Mouse (Mus musculus) heart, postnatal 4 days (tissue): ENCODE data around the gene Fcf1. TPM values are rescaled to one million over a fixed set of nuclear protein-coding genes. Genes with fewer than 3 reads are reported as not detected.
A peak's percentile ranks its signal among the peaks of the same experiment; 100 is the strongest.

Source experiments
- DNase-seq: peaks from one replicate; pipeline ENCODE4 v3.0.0; 2021
- total RNA-seq, 2 experiments: library from RNA; stranded (reverse); gene quantifications; 2 replicates each; pipeline ENCODE4 v1.2.3; 2021

The Fcf1 gene
- total RNA-seq, 2 experiments from 2014 or later, result 47.9 to 49.5 TPM

- no peak for DNase-seq
These were observed 1.7 kb upstream of the Fcf1 start for GRCm38 (mm10) chr12:84968831-84969655.

DNA sequence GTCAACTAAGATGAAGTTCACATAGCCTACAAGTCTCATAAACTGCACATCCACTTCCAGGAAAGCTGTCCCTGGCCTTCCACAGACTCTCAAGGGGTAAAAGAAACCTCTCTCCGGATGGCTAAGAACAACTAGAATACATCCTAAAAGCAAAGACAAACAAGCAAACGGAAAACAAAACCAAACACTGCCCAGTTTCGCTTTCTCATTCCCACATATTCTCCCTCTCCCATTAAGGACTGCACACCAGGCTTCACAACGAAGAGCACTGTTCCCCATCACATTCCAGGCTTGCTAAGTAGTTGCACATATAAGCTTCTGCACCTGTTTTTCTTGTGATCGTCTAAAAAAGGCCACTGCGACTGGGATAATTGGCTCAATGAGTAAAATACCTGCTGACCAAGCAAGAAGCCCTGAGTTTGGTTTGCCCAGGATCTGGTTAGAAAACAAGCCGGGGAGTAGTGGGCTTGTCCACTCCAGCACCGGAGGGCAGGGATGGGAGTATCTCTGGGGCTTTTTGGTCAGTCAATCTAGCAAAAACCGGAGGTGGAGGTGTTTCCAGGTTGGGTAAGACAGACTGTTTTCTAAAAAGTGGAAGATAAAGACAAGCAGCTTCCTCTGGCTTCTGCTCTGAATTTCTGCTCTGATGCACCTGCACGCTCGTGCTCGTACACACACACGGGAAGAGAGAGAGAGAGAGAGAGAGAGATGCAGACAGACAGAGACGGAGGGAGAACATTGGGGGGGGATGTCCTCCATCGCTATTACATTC is 855 bp upstream of the Fcf1 start:
- no peak for DNase-seq

DNA sequence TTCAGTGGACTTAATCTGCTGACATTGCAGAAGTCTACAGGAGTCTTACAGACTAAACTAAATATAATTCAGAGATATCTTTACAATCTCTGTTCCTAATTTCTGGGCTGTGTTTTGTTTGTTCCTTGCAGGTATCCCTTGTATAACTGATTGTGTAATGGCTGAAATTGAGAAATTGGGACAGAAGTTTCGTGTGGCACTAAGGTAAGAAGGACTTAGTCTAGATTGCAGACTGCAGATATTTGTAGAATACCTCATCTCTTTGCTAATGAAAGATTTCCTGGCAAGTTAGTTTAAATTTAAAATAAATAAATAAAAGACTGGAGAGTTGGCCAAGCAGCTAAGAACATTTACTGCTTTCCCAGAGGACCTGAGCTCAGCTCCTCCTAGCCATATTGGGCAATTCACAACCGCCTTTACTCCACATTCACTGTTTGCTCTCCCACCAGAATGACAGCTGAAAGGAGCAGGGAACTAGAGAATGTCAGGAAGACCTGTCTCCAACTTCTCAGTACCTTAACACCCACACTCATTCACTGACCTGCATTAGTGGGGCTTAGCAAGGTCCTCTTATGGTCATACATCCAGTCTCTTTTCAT is 8.7 kb downstream of the Fcf1 start:
- DNase-seq, result no peak

DNA sequence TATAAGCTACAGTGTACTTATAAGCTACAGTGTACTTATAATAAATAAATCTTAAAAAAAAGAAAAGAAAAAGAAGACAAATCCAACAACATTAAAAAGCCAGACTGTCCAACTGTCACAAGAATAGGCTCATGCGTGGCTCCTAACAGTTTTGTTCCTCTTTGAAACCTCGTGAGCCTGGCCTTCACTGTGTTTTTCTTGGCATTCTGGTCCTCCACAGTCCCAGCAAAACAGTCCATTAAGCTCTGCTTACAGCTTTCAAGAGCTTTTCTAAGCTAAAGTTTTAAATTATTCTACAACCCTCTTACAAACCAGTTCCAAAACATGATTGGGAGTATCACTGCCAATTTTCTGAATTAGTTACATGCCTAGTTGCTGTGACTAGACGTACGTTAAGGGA is 18.8 kb downstream of the Fcf1 start:
- no peak for DNase-seq

DNA sequence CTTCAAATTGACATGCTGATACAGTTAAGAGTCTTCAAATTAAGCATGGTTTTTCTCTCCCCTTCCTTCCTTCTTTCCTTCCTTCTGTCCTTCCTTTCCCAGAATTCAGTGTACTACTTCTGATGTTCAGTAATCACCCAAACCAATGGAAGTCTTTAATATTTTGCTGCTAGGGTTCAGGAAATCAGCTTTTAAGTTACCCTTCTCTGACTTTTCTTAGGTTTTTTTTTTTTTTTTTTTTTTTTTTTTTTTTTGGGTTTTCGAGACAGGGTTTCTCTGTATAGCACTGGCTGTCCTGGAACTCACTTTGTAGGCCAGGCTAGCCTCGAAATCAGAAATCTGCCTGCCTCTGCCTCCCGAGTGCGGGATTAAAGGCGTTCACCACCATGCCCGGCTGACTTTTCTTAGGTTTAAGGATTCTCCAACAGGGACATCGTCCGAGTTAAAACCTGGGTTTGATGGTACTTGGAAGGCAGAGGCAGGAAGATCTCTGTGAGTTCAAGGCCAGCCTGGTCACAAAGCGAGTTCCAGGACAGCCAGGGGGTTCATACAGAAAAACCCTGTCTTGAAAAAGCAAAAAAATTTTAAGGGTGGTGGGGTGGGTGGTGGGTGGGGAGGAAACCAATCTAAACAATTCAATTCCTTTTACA is 24.5 kb downstream of the Fcf1 start:
- DNase-seq, result no peak

GRCm38 (mm10) chr12:84996083-84996496 is 25.4 kb downstream of the Fcf1 start, which contains the start of gene Ylpm1:
Ylpm1 (plus strand) TSS chr12:84996321.
- DNase-seq, result peak; percentile 98

DNA sequence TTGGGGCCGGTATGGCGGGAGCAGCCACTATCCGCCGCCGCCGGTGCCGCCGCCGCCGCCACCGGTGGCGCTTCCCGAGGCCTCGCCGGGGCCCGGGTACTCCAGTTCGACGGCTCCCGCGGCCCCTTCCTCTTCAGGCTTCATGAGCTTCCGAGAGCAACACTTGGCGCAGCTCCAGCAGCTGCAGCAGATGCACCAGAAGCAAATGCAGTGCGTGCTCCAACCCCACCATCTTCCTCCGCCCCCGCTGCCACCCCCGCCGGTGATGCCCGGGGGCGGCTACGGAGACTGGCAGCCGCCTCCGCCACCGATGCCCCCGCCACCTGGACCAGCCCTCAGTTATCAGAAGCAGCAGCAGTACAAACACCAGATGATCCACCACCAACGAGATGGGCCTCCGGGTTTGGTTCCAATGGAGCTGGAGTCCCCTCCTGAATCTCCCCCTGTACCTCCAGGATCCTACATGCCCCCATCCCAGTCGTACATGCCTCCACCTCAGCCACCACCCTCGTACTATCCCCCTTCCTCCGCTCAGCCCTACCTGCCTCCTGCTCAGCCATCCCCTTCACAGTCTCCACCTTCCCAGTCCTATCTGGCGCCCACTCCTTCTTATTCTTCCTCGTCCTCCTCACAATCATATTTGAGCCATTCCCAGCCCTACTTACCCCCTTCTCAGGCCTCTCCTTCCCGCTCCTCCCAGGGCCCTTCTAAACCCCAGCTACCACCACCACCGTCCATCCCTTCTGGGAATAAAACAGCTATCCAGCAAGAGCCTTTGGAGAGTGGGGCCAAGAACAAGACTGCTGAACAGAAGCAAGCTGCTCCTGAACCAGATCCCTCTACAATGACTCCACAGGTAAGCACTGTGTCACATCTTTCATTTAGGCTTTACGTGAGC is 26.1 kb downstream of the Fcf1 start:
- DNase-seq, result peak; percentile 61

- no peak for DNase-seq
These were observed 28.4 kb downstream of the Fcf1 start for GRCm38 (mm10) chr12:84999053-84999452.

GRCm38 (mm10) chr12:85006206-85006605 is 35.5 kb downstream of the Fcf1 start:
- no peak for DNase-seq

GRCm38 (mm10) chr12:85007021-85007420 is 36.3 kb downstream of the Fcf1 start:
- no peak for DNase-seq

- peak; percentile 17 for DNase-seq
These were observed 39.1 kb downstream of the Fcf1 start for GRCm38 (mm10) chr12:85009776-85010175.

DNA sequence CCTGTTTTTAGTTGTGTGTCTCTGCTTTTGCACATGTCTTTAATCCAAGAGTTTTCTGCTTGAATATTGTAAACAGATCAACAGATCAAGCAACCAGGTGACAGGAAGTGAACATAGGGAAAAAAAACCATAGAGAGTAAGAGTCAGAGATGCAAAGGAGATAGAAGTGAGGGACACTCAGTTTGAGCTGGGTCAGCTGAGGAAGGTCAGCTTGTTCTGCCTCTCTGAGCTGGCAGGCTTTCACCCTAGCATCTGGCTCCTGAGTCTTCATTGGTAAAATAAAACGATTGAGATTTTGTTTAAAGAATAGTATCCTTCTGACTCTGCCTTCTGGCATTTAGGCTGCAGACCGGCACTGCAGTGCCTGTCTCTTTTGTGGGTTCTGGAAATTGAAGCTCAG is 39.8 kb downstream of the Fcf1 start:
- no peak for DNase-seq

GRCm38 (mm10) chr12:85012185-85012584 is 41.5 kb downstream of the Fcf1 start:
- DNase-seq, result no peak

GRCm38 (mm10) chr12:85022071-85022470 is 51.4 kb downstream of the Fcf1 start:
- DNase-seq, result no peak

- DNase-seq, result peak; percentile 41
These were observed 62.0 kb downstream of the Fcf1 start for GRCm38 (mm10) chr12:85032710-85033109.

Other genes with a start within 250 kb of the Fcf1 start
- gene Npc2, start 197.7 kb upstream of the Fcf1 start, total RNA-seq, result 10 to 100 TPM; 42.6 to 45.3 TPM
- 10 to 100 TPM; 72.9 to 75.3 TPM for gene Isca2, start 197.6 kb upstream of the Fcf1 start, total RNA-seq
- gene Ltbp2, start 94.4 kb upstream of the Fcf1 start, total RNA-seq, result 1 to 10 TPM; 7.6 to 8.9 TPM
- 10 to 100 TPM; 38.5 to 40.1 TPM for gene Arel1, start within 50 bp of the Fcf1 start, total RNA-seq
- 10 to 100 TPM; 39.4 to 45.2 TPM for gene Ylpm1, start 25.4 kb downstream of the Fcf1 start, total RNA-seq
- 1 to 10 TPM; 2.3 to 2.6 TPM for gene Prox2, start 139.9 kb downstream of the Fcf1 start, total RNA-seq
- 100 to 1,000 TPM; 538 to 559 TPM for gene Dlst, start 139.9 kb downstream of the Fcf1 start, total RNA-seq
- gene Rps6kl1, start 180.4 kb downstream of the Fcf1 start, total RNA-seq, result 1 to 10 TPM; 2.3 to 3.0 TPM
- 1 to 10 TPM; 3.7 to 4.9 TPM for gene Pgf, start 206.9 kb downstream of the Fcf1 start, total RNA-seq
- 10 to 100 TPM; 55.0 to 55.9 TPM for gene Eif2b2, start 248.6 kb downstream of the Fcf1 start, total RNA-seq